Mouse (Mus musculus) macrophage (primary cell): Measurements from ENCODE around the gene Slc22a6. TPM values are rescaled to one million over a fixed set of nuclear protein-coding genes. Genes with fewer than 3 reads are reported as not detected.

ENCODE experiments used
- polyA plus RNA-seq: library from polyadenylated mRNA; stranded (reverse); fragments of 250-400 nt; gene quantifications from 3 replicates; pipeline ENCODE4 v1.2.4, GENCODE M21; 2018; ENCODE audit warnings: inconsistent platforms

Slc22a6 gene
- polyA plus RNA-seq, 1 experiment from 2014 or later = not detected

Other genes starting within 250 kb of the Slc22a6 start
- gene Slc22a30, start 212.9 kb upstream of the Slc22a6 start, polyA plus RNA-seq = not detected in 3 replicates
- gene Slc22a8, start 26.8 kb upstream of the Slc22a6 start, polyA plus RNA-seq = not detected in 3 replicates
- not detected in 3 replicates for gene Chrm1, start 45.8 kb downstream of the Slc22a6 start, polyA plus RNA-seq
- 384 to 539 TPM (median 494 TPM) in 3 replicates for gene Slc3a2, start 105.3 kb downstream of the Slc22a6 start, polyA plus RNA-seq
- 16.3 to 42.4 TPM (median 18.1 TPM) in 3 replicates for gene Wdr74, start 117.8 kb downstream of the Slc22a6 start, polyA plus RNA-seq
- gene 1700092M07Rik, start 122.7 kb downstream of the Slc22a6 start, polyA plus RNA-seq = not detected in 3 replicates
- gene Stx5a, start 123.4 kb downstream of the Slc22a6 start, polyA plus RNA-seq = 32.3 to 65.9 TPM (median 61.9 TPM) in 3 replicates
- gene Nxf1, start 139.0 kb downstream of the Slc22a6 start, polyA plus RNA-seq = 68.7 to 115 TPM (median 96.9 TPM) in 3 replicates
- 14.9 to 33.7 TPM (median 26.6 TPM) in 3 replicates for gene Tmem223, start 153.0 kb downstream of the Slc22a6 start, polyA plus RNA-seq
- gene Tmem179b, start 156.4 kb downstream of the Slc22a6 start, polyA plus RNA-seq = 70.7 to 93.4 TPM (median 87.5 TPM) in 3 replicates
- 11.3 to 16.9 TPM (median 15.6 TPM) in 3 replicates for gene Taf6l, start 168.4 kb downstream of the Slc22a6 start, polyA plus RNA-seq
- gene Polr2g, start 180.5 kb downstream of the Slc22a6 start, polyA plus RNA-seq = 87.6 to 127 TPM (median 98.0 TPM) in 3 replicates
- 1.5 to 2.4 TPM (median 2.0 TPM) in 3 replicates for gene Zbtb3, start 184.5 kb downstream of the Slc22a6 start, polyA plus RNA-seq
- 25.0 to 30.5 TPM (median 30.3 TPM) in 3 replicates for gene Ttc9c, start 201.3 kb downstream of the Slc22a6 start, polyA plus RNA-seq
- gene Hnrnpul2, start 202.0 kb downstream of the Slc22a6 start, polyA plus RNA-seq = 74.0 to 130 TPM (median 81.5 TPM) in 3 replicates
- gene AC129217.1, start 211.7 kb downstream of the Slc22a6 start, polyA plus RNA-seq = 44.3 TPM in 1 of 3 replicates, not detected in the others
- 72.1 to 121 TPM (median 102 TPM) in 3 replicates for gene Bscl2, start 219.4 kb downstream of the Slc22a6 start, polyA plus RNA-seq
- not detected in 3 replicates for gene Gng3, start 221.2 kb downstream of the Slc22a6 start, polyA plus RNA-seq
- 0.09 to 0.10 TPM in 2 of 3 replicates, not detected in the other for gene Lrrn4cl, start 232.7 kb downstream of the Slc22a6 start, polyA plus RNA-seq